25 mouse cellular contexts compared by ENCODE assay signal in genomic region chr8:13614136-13614535, GRCm38 (mm10). TPM values are rescaled to one million over a fixed set of nuclear protein-coding genes. Genes with fewer than 3 reads are reported as not detected.
DNase-seq lines count a peak whose midpoint lies in the region; ATAC-seq lines count a peak whose summit lies in the region.
"Had no signal": no experiment of that assay in that cellular context is flagged by ENCODE, and none has a peak within 500 bp of the region (broad histone marks: within the 10 kb centered on the region; RNA-seq: fewer than 3 reads in every experiment).

No protein-coding gene starts in this region.

- no peak overlapping the region for H3K9ac ChIP-seq in embryonic facial prominence, embryonic 15.5 days
- no peak overlapping the region for H3K9ac ChIP-seq in midbrain, embryonic 14.5 days (replicated peaks; ENCODE audit: low read length)
- H3K9ac ChIP-seq: embryonic facial prominence, embryonic 13.5 days; forebrain, embryonic 13.5 days; forebrain, postnatal 0 days; heart, embryonic 12.5 days; hindbrain, embryonic 13.5 days had no signal

- DNase-seq in cerebellum, adult 18-20 months: peak; percentile 48 to 55
- DNase-seq in embryonic facial prominence, embryonic 10.5 days (ENCODE audit: low spot score): no peak
- peak; percentile 40 for DNase-seq in heart, postnatal 4 days
- DNase-seq in heart, postnatal 10 days: no peak
- peak; percentile 16 for DNase-seq in 3T3-L1 (ENCODE audit: low read depth, low spot score)
- DNase-seq in midbrain, embryonic 14.5 days: no peak
- DNase-seq: adrenal gland, postnatal 14 days; forebrain, postnatal 0 days; gastrocnemius, postnatal 36 days; kidney, adult 11 months had no signal

- ATAC-seq in cerebellum, adult (ENCODE audit: insufficient number of reproducible peaks, low FRiP score, low TSS enrichment): no peak
- no peak for ATAC-seq in embryonic facial prominence, embryonic 15.5 days (ENCODE audit: insufficient number of reproducible peaks, low FRiP score, low TSS enrichment, low read depth)
- no peak for ATAC-seq in midbrain, embryonic 14.5 days (ENCODE audit: low FRiP score, low TSS enrichment)
- ATAC-seq: activated CD4-positive, CD25-positive, alpha-beta regulatory T cell, adult 4 months; forebrain, embryonic 13.5 days had no signal

- peaks cover 14% of the 10 kb centered on the region for H3K36me3 ChIP-seq in embryonic facial prominence, embryonic 15.5 days
- H3K36me3 ChIP-seq in embryonic facial prominence, embryonic 10.5 days (replicated peaks): peaks cover 24% of the 10 kb centered on the region
- 0 out of 2 replicates have a peak, but pooled peaks cover 3% of the 10 kb centered on the region for H3K36me3 ChIP-seq in midbrain, embryonic 14.5 days (ENCODE audit: control insufficient read depth, insufficient read depth, low read length)

- intact Hi-C loops in heart, postnatal 10 days (cut with DNase I): loop anchor here (2.0 kb wide), 1 partner anchor 63 kb away; the partner anchor contains the start of gene Rasa3

- H3K4me1 ChIP-seq in embryonic facial prominence, embryonic 15.5 days: peaks cover 9% of the 10 kb centered on the region
- H3K4me1 ChIP-seq in embryonic facial prominence, embryonic 10.5 days: peaks cover 9% of the 10 kb centered on the region
- no peaks in the 10 kb centered on the region for H3K4me1 ChIP-seq in midbrain, embryonic 14.5 days (ENCODE audit: control insufficient read depth, insufficient read depth, low read length)

- WGBS in embryonic facial prominence, embryonic 15.5 days: 87% methylated on average over 9 of the region's 9 CpGs
- 91% methylated on average over 9 of the region's 9 CpGs for WGBS in embryonic facial prominence, embryonic 10.5 days
- 96% methylated on average over 9 of the region's 9 CpGs for WGBS in midbrain, embryonic 14.5 days

- H3K4me3 ChIP-seq in embryonic facial prominence, embryonic 15.5 days (replicated peaks): no peak overlapping the region
- no peak overlapping the region for H3K4me3 ChIP-seq in embryonic facial prominence, embryonic 10.5 days
- no peak overlapping the region for H3K4me3 ChIP-seq in midbrain, embryonic 14.5 days (replicated peaks; ENCODE audit: low read depth, low read length)
- H3K4me3 ChIP-seq: embryonic facial prominence, embryonic 13.5 days; forebrain, embryonic 13.5 days; heart, embryonic 12.5 days; hindbrain, embryonic 13.5 days had no signal

- no peak overlapping the region for H3K4me2 ChIP-seq in embryonic facial prominence, embryonic 15.5 days (replicated peaks)
- no peak overlapping the region for H3K4me2 ChIP-seq in midbrain, embryonic 14.5 days (ENCODE audit: low read length)
- H3K4me2 ChIP-seq: forebrain, embryonic 13.5 days; heart, embryonic 12.5 days; hindbrain, embryonic 13.5 days had no signal

- 0 out of 2 replicates have a peak overlapping the region, but pooled peaks have one; percentile 67 for H3K27ac ChIP-seq in embryonic facial prominence, embryonic 15.5 days (replicated peaks)
- no peak overlapping the region for H3K27ac ChIP-seq in embryonic facial prominence, embryonic 10.5 days (replicated peaks)
- no peak overlapping the region for H3K27ac ChIP-seq in midbrain, embryonic 14.5 days (replicated peaks; ENCODE audit: low read depth, low read length)
- H3K27ac ChIP-seq: forebrain, embryonic 13.5 days; hindbrain, embryonic 13.5 days had no signal

- no peaks in the 10 kb centered on the region for H3K27me3 ChIP-seq in embryonic facial prominence, embryonic 15.5 days
- no peaks in the 10 kb centered on the region for H3K27me3 ChIP-seq in embryonic facial prominence, embryonic 10.5 days (replicated peaks; ENCODE audit: low read depth, poor library complexity, severe bottlenecking)
- no peaks in the 10 kb centered on the region for H3K27me3 ChIP-seq in midbrain, embryonic 14.5 days (ENCODE audit: control insufficient read depth, insufficient read depth, low read length)
- H3K27me3 ChIP-seq: embryonic facial prominence, embryonic 13.5 days; forebrain, embryonic 13.5 days; heart, embryonic 12.5 days; hindbrain, embryonic 13.5 days; Patski had no signal

- no peaks in the 10 kb centered on the region for H3K9me3 ChIP-seq in embryonic facial prominence, embryonic 15.5 days (replicated peaks)
- peaks cover 5% of the 10 kb centered on the region; the same call in 1 of the 2 replicates for H3K9me3 ChIP-seq in embryonic facial prominence, embryonic 10.5 days
- no peaks in the 10 kb centered on the region for H3K9me3 ChIP-seq in midbrain, embryonic 14.5 days (ENCODE audit: control insufficient read depth, low read length)
- H3K9me3 ChIP-seq: embryonic facial prominence, embryonic 13.5 days; forebrain, embryonic 13.5 days; hindbrain, embryonic 13.5 days had no signal

RNA-seq across cellular contexts. Expression of gene 1700029H14Rik, which starts 51.9 kb away (rescaled TPM):
- not detected in 2 replicates for polyA plus RNA-seq in embryonic facial prominence, embryonic 15.5 days (2015; fragmentation: Nextera tagmentation; extraction: Ambion mirVana)
- polyA plus RNA-seq in embryonic facial prominence, embryonic 10.5 days (2016; fragmentation: Nextera tagmentation; extraction: Ambion mirVana): not detected in 2 replicates
- not detected for total RNA-seq in heart, postnatal 4 days (2021)
- not detected for total RNA-seq in heart, postnatal 10 days (2021)
- not detected in 2 replicates for polyA plus RNA-seq in midbrain, embryonic 14.5 days (2014; fragmentation: Nextera tagmentation; extraction: Ambion mirVana)
- total RNA-seq: adrenal gland, adult 18-20 months; adrenal gland, postnatal 14 days; gastrocnemius, adult 18-20 months; gastrocnemius, postnatal 36 days; hematopoietic stem cell, adult 5-6 weeks; MEL had no signal
- polyA plus RNA-seq: activated CD4-positive, CD25-positive, alpha-beta regulatory T cell, adult 4 months; C2C12; embryonic facial prominence, embryonic 13.5 days; forebrain, embryonic 13.5 days; forebrain, postnatal 0 days; heart, embryonic 12.5 days; heart, postnatal 0 days; hindbrain, embryonic 13.5 days; intestine, embryonic 14.5 days; Patski had no signal

Comparison
In these comparisons a context has a peak if more than half of its experiments do, and no peak if none do; other contexts are left out.
1. DNase-seq: peak in cerebellum, adult 18-20 months (2 of 2), heart, postnatal 4 days (single experiment) and 3T3-L1 (single experiment); none in embryonic facial prominence, embryonic 10.5 days (single experiment), heart, postnatal 10 days (0 of 2) and midbrain, embryonic 14.5 days (single experiment).